Mouse (Mus musculus): ENCODE data around the gene Abcg1. TPM values are rescaled to one million over a fixed set of nuclear protein-coding genes. Genes with fewer than 3 reads are reported as not detected.

Gene Abcg1
- polyA plus RNA-seq, 1 experiment: 12.8 TPM

- TF ChIP-seq CTCF (IDR thresholded peaks at IDR 0.05; ENCODE audit: borderline replicate concordance, extremely low read depth, insufficient read depth, insufficient read length): no peak
- no peak for TF ChIP-seq POLR2A (IDR thresholded peaks at IDR 0.05; ENCODE audit: borderline replicate concordance, extremely low read depth, insufficient read depth, insufficient read length, poor library complexity, severe bottlenecking)
These were observed 28.0 kb downstream of the Abcg1 start for GRCm38 (mm10) chr17:31085519-31085918.

GRCm38 (mm10) chr17:31086196-31086595 lies 28.7 kb downstream of the Abcg1 start:
- no peak for DNase-seq (ENCODE audit: low read depth)
- TF ChIP-seq CTCF (IDR thresholded peaks at IDR 0.05; ENCODE audit: borderline replicate concordance, extremely low read depth, insufficient read depth, insufficient read length): no peak
- no peak for TF ChIP-seq POLR2A (IDR thresholded peaks at IDR 0.05; ENCODE audit: borderline replicate concordance, extremely low read depth, insufficient read depth, insufficient read length, poor library complexity, severe bottlenecking)

More at GRCm38 (mm10) chr17:31085519-31085918, 28.0 kb downstream of the Abcg1 start:
- no peak for DNase-seq (ENCODE audit: low read depth)

DNA sequence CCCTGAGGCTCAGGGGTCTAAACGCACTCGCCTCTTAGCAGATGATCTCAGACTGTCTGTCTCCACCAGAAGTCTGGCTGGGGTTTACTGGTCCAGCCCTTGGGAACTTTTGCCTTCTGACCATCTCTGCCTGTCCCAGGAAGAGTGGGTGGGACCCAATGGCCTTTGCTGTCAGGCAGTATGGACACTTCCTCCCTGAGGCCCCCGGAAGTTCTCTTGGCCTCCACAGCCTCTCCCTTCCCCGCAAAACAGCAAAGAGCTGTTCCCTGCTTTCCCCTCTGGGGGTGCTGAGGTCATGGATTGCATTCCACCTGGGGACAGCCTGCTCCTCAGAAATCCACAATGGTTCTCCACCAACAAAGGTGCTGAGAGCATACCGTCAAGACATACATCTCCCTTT lies 31.2 kb downstream of the Abcg1 start:
- TF ChIP-seq CTCF (IDR thresholded peaks at IDR 0.05; ENCODE audit: borderline replicate concordance, extremely low read depth, insufficient read depth, insufficient read length): no peak
- TF ChIP-seq POLR2A (IDR thresholded peaks at IDR 0.05; ENCODE audit: borderline replicate concordance, extremely low read depth, insufficient read depth, insufficient read length, poor library complexity, severe bottlenecking): no peak
- no peak for DNase-seq (ENCODE audit: low read depth)

DNA sequence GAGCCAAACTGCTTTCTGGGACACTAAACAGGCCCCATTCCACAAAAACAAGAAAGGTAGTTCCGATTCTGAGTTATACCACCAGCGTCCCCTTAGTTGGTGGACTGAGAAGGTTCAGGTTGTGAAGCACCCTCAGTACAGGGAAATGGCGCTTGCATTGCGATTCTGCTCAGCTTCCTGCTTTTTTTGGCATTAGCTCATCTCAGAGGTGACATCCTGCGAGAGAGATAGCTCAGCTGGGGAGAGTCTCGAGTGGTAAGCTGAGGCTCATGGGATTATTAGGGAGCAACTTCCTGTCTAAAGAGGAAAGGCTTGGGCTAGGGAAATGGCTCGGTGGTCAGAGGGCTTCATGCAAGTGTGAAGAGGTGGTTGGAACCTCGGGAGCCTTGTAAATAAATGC lies 32.4 kb downstream of the Abcg1 start:
- TF ChIP-seq CTCF (IDR thresholded peaks at IDR 0.05; ENCODE audit: borderline replicate concordance, extremely low read depth, insufficient read depth, insufficient read length) (no peak), POLR2A (IDR thresholded peaks at IDR 0.05; ENCODE audit: borderline replicate concordance, extremely low read depth, insufficient read depth, insufficient read length, poor library complexity, severe bottlenecking) (no peak)

DNA sequence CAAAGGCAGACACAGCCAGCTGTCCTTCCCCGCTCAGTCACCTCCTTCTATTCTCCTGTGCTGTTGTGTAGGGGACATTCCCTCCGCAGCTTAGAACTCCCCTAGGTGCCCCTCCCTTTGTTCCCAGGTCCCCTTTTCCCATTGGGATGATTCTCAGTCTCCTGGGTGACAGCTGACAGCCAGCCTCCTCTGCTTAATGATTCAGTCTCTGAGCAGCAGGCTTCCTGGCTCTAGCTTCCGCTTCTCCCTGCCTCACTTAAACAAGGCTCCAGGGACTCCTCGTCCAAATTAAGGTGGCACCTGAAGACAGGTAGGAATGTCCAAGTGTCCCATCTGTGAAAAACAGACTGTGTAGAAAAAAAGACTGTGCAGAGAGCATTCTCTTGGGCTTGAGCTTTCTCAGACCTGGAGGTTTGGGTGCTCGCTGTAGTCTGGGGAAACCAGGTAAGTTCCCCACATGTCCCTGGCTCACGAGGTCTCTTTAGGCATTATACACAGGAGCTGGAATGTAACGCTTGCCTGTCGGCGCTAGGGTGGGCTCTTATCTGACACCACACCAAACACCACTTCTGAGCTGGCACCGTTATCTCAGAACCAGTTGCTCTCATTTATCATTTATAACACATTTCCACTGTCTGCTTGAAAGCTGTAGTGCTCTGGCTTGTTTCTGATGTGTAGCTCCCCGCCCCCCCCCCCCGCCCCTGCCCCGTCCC lies 33.7 kb downstream of the Abcg1 start:
- DNase-seq (ENCODE audit: low read depth): no peak
- TF ChIP-seq CTCF (IDR thresholded peaks at IDR 0.05; ENCODE audit: borderline replicate concordance, extremely low read depth, insufficient read depth, insufficient read length): no peak
- no peak for TF ChIP-seq POLR2A (IDR thresholded peaks at IDR 0.05; ENCODE audit: borderline replicate concordance, extremely low read depth, insufficient read depth, insufficient read length, poor library complexity, severe bottlenecking)

More for the DNA sequence above, 32.4 kb downstream of the Abcg1 start:
- no peak for DNase-seq (ENCODE audit: low read depth)

GRCm38 (mm10) chr17:31094781-31095180 lies 37.3 kb downstream of the Abcg1 start:
- no peak for DNase-seq (ENCODE audit: low read depth)
- no peak for TF ChIP-seq CTCF (IDR thresholded peaks at IDR 0.05; ENCODE audit: borderline replicate concordance, extremely low read depth, insufficient read depth, insufficient read length)
- TF ChIP-seq POLR2A (IDR thresholded peaks at IDR 0.05; ENCODE audit: borderline replicate concordance, extremely low read depth, insufficient read depth, insufficient read length, poor library complexity, severe bottlenecking): no peak

GRCm38 (mm10) chr17:31095570-31095969 lies 38.1 kb downstream of the Abcg1 start:
- no peak for DNase-seq (ENCODE audit: low read depth)
- no peak for TF ChIP-seq CTCF (IDR thresholded peaks at IDR 0.05; ENCODE audit: borderline replicate concordance, extremely low read depth, insufficient read depth, insufficient read length)
- TF ChIP-seq POLR2A (IDR thresholded peaks at IDR 0.05; ENCODE audit: borderline replicate concordance, extremely low read depth, insufficient read depth, insufficient read length, poor library complexity, severe bottlenecking): no peak

DNA sequence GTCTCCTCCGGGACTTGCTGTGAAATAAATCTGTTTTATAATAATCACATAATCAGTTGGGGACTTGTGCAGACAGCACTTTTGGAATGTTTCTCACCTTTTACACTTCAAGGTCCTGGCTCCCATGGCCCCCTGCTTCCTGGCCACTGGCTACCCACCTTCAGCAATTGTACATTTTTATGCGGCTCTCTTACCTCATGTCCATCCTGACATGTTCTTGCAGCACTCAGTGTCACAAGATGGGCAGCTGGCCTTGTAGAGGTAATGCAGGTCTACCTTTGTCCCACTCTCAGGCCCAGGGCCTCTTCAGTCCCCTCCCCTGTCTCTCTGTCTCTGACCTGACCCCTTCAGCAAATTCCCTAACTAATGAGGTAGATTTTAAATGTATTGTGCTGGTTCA lies 39.4 kb downstream of the Abcg1 start:
- no peak for DNase-seq (ENCODE audit: low read depth)
- TF ChIP-seq CTCF (IDR thresholded peaks at IDR 0.05; ENCODE audit: borderline replicate concordance, extremely low read depth, insufficient read depth, insufficient read length): no peak
- no peak for TF ChIP-seq POLR2A (IDR thresholded peaks at IDR 0.05; ENCODE audit: borderline replicate concordance, extremely low read depth, insufficient read depth, insufficient read length, poor library complexity, severe bottlenecking)

- TF ChIP-seq POLR2A (IDR thresholded peaks at IDR 0.05; ENCODE audit: borderline replicate concordance, extremely low read depth, insufficient read depth, insufficient read length, poor library complexity, severe bottlenecking) (no peak), CTCF (IDR thresholded peaks at IDR 0.05; ENCODE audit: borderline replicate concordance, extremely low read depth, insufficient read depth, insufficient read length) (no peak)
- DNase-seq (ENCODE audit: low read depth): no peak
These were observed 41.3 kb downstream of the Abcg1 start for GRCm38 (mm10) chr17:31098788-31099187.

GRCm38 (mm10) chr17:31103007-31103570 lies 45.6 kb downstream of the Abcg1 start:
- no peak for DNase-seq (ENCODE audit: low read depth)
- TF ChIP-seq POLR2A (IDR thresholded peaks at IDR 0.05; ENCODE audit: borderline replicate concordance, extremely low read depth, insufficient read depth, insufficient read length, poor library complexity, severe bottlenecking): no peak
- TF ChIP-seq CTCF (IDR thresholded peaks at IDR 0.05; ENCODE audit: borderline replicate concordance, extremely low read depth, insufficient read depth, insufficient read length): no peak

- no peak for DNase-seq (ENCODE audit: low read depth)
- no peak for TF ChIP-seq POLR2A (IDR thresholded peaks at IDR 0.05; ENCODE audit: borderline replicate concordance, extremely low read depth, insufficient read depth, insufficient read length, poor library complexity, severe bottlenecking)
- TF ChIP-seq CTCF (IDR thresholded peaks at IDR 0.05; ENCODE audit: borderline replicate concordance, extremely low read depth, insufficient read depth, insufficient read length): no peak
These were observed 46.3 kb downstream of the Abcg1 start for GRCm38 (mm10) chr17:31103823-31104222.

DNA sequence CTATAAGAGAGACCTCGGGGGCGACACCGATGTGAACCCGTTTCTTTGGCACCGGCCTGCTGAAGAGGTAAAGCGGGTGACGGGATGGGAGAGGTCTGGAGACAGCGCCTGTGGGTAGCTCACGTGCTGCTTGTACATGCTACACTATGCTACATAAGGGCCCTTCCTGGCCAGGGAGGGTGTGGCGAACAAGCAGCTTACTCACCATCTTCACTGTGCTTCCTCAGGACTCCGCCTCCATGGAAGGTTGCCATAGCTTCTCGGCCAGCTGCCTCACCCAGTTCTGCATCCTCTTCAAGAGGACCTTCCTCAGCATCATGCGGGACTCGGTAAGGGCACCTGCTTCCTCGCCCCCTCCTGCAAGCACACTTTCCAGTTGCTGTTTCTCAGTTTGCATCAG lies 50.9 kb downstream of the Abcg1 start:
- TF ChIP-seq CTCF (IDR thresholded peaks at IDR 0.05; ENCODE audit: borderline replicate concordance, extremely low read depth, insufficient read depth, insufficient read length) (no peak), POLR2A (IDR thresholded peaks at IDR 0.05; ENCODE audit: borderline replicate concordance, extremely low read depth, insufficient read depth, insufficient read length, poor library complexity, severe bottlenecking) (no peak)
- no peak for DNase-seq (ENCODE audit: low read depth)
